ENCODE assay signal across 7 mouse cellular contexts in the genomic region with DNA sequence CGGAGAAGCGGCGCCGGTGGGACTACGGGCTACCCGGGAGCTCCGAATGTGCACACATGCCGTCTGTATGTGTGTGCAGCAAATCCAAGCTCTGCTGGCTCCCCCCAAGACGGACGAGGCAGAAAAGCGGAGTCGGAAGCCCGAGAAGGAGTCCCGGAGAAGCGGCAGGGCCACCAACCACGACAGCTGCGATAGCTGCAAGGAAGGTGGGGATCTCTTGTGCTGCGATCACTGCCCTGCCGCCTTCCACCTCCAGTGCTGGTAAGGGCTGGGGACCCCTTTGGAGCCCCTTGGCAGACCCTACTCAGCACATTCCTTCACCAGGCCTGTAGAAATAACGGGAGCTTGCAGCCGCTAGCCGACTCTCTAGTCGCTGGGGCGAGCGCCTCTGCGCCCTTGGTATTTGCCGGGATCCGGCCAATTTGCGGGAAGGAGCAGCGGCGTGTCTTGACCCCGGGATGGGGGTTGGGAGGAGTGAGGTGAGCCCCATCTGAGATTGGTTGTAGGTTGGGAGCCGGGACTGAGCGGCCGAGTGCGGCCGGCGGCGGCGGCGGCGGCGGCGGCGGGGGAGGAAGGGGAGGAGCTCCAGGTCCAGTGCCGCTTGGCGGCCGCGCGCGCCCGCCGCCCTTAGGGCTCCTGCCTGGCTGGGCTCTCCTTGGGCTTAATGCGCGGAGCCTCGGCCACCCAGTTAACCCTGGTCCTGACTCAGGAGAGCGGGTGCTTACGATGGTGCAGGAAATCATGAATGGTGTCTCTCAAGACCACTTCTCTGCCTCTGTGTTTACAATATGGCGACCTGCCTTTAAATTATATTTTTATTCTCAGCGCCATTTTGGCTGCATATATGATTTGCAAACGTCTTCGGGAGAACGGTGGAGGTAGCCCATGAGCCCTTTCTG. TPM values are rescaled to one million over a fixed set of nuclear protein-coding genes. Genes with fewer than 3 reads are reported as not detected.
A peak's percentile ranks its signal among the peaks of the same experiment; 100 is the strongest.
DNase-seq lines count a peak whose midpoint lies in the region; ATAC-seq and TF ChIP-seq lines count a peak whose summit lies in the region.

No protein-coding gene starts in this region.

- H3K27ac ChIP-seq in cortical plate, adult 2 months (ENCODE audit: insufficient read depth, low read length), result peak overlapping the region; percentile 95
- peak overlapping the region; percentile 93 for H3K27ac ChIP-seq in intestine, postnatal 0 days (ENCODE audit: low read depth, low read length)
- peak overlapping the region; percentile 89 for H3K27ac ChIP-seq in limb, embryonic 11.5 days (replicated peaks; ENCODE audit: low read depth, low read length)
- peak overlapping the region; percentile 99 for H3K27ac ChIP-seq in midbrain, embryonic 15.5 days

- intact Hi-C loops in gastrocnemius, postnatal 36 days (cut with DNase I), result loop anchor here (5.0 kb wide), 1 partner anchor 193 kb away; a partner anchor contains a TSS

- peak overlapping the region; percentile 92 for H3K4me2 ChIP-seq in intestine, postnatal 0 days (replicated peaks; ENCODE audit: low read depth)
- H3K4me2 ChIP-seq in limb, embryonic 11.5 days (ENCODE audit: low read depth, severe bottlenecking), result peak overlapping the region; percentile 74
- peak overlapping the region; percentile 95 for H3K4me2 ChIP-seq in midbrain, embryonic 15.5 days

- no peaks in the 10 kb centered on the region; the same call in 1 of the 2 replicates for H3K27me3 ChIP-seq in intestine, postnatal 0 days (replicated peaks; ENCODE audit: control insufficient read depth, insufficient read depth, low read length)
- H3K27me3 ChIP-seq in limb, embryonic 11.5 days (ENCODE audit: control insufficient read depth, insufficient read depth, low read length), result no peaks in the 10 kb centered on the region
- no peaks in the 10 kb centered on the region for H3K27me3 ChIP-seq in midbrain, embryonic 15.5 days (replicated peaks)

- under 1% methylated on average over 59 of the region's 63 CpGs for WGBS in intestine, postnatal 0 days
- WGBS in limb, embryonic 11.5 days, result under 1% methylated on average over 59 of the region's 63 CpGs
- under 1% methylated on average over 60 of the region's 63 CpGs for WGBS in midbrain, embryonic 15.5 days

- peak overlapping the region; percentile 92 for H3K9ac ChIP-seq in intestine, postnatal 0 days (ENCODE audit: low read depth, low read length)
- H3K9ac ChIP-seq in limb, embryonic 11.5 days (ENCODE audit: low read length), result peak overlapping the region; percentile 97
- peak overlapping the region; percentile 77 for H3K9ac ChIP-seq in midbrain, embryonic 15.5 days

- H3K4me1 ChIP-seq in cortical plate, adult 2 months (ENCODE audit: control insufficient read depth, insufficient read depth, low read length), result no peaks in the 10 kb centered on the region
- H3K4me1 ChIP-seq in intestine, postnatal 0 days (replicated peaks; ENCODE audit: control insufficient read depth, insufficient read depth, low read length), result peaks cover 5% of the 10 kb centered on the region
- H3K4me1 ChIP-seq in limb, embryonic 11.5 days (ENCODE audit: control insufficient read depth, insufficient read depth, low read length), result 0 out of 2 replicates have a peak, but pooled peaks cover 4% of the 10 kb centered on the region
- H3K4me1 ChIP-seq in midbrain, embryonic 15.5 days, result peaks cover 30% of the 10 kb centered on the region

- peak overlapping the region; percentile 80 for H3K4me3 ChIP-seq in cortical plate, adult 2 months (ENCODE audit: insufficient read depth, low read length)
- H3K4me3 ChIP-seq in intestine, postnatal 0 days (ENCODE audit: low read depth, low read length), result peak overlapping the region; percentile 97
- H3K4me3 ChIP-seq in limb, embryonic 11.5 days (ENCODE audit: low read depth, low read length), result peak overlapping the region; percentile 99
- H3K4me3 ChIP-seq in midbrain, embryonic 15.5 days, result peak overlapping the region; percentile 70

- ATAC-seq in intestine, postnatal 0 days, result peak; percentile 7
- ATAC-seq in limb, embryonic 11.5 days (ENCODE audit: insufficient number of reproducible peaks, low FRiP score, low TSS enrichment, low read depth), result no peak
- no peak; the same call in 1 of the 2 replicates for ATAC-seq in midbrain, embryonic 15.5 days (replicated peaks)

- no peak for TF ChIP-seq CTCF in cortical plate, adult 2 months (IDR thresholded peaks at IDR 0.05; ENCODE audit: extremely low read depth, insufficient read depth, low read length)
- TF ChIP-seq CTCF in intestine, postnatal 0 days (IDR thresholded peaks at IDR 0.05; ENCODE audit: low read depth), result no peak

- H3K36me3 ChIP-seq in intestine, postnatal 0 days (ENCODE audit: control insufficient read depth, insufficient read depth), result peaks cover 4% of the 10 kb centered on the region; the same call in 1 of the 2 replicates
- H3K36me3 ChIP-seq in limb, embryonic 11.5 days (ENCODE audit: control insufficient read depth, insufficient read depth, low read length), result peaks cover 3% of the 10 kb centered on the region; the same call in 1 of the 2 replicates
- H3K36me3 ChIP-seq in midbrain, embryonic 15.5 days (replicated peaks), result no peaks in the 10 kb centered on the region

- peak; percentile 65 for DNase-seq in adrenal gland, adult 8-10 months
- DNase-seq in gastrocnemius, postnatal 36 days, result peak; percentile 49 to 62
- peak; percentile 84 for DNase-seq in limb, embryonic 11.5 days (ENCODE audit: low spot score)
- peak; percentile 78 to 82 for DNase-seq in spleen, postnatal 10 days (ENCODE audit: low spot score in 2 of 2)

- no peaks in the 10 kb centered on the region for H3K9me3 ChIP-seq in intestine, postnatal 0 days (ENCODE audit: control insufficient read depth)
- H3K9me3 ChIP-seq in limb, embryonic 11.5 days (ENCODE audit: control insufficient read depth, low read length), result no peaks in the 10 kb centered on the region
- no peaks in the 10 kb centered on the region for H3K9me3 ChIP-seq in midbrain, embryonic 15.5 days

- TF ChIP-seq POLR2A in cortical plate, adult 2 months (IDR thresholded peaks at IDR 0.05; ENCODE audit: extremely low read depth, insufficient read depth, low read length), result peak; percentile 31; the same call in 1 of the 2 replicates

RNA-seq across cellular contexts. Expression of a gene that starts 1.6 kb away (rescaled TPM):
- total RNA-seq in adrenal gland, adult 8-10 months (2022), result 10 to 100 TPM; 50.6 to 78.2 (median 63.1) TPM
- polyA plus RNA-seq in cortical plate, adult 2 months (2012; rRNA removed), result 37.7 and 43.2 TPM in 2 replicates
- 10 to 100 TPM; 10.7 to 14.1 TPM for total RNA-seq in gastrocnemius, postnatal 36 days (2021)
- polyA plus RNA-seq in intestine, postnatal 0 days (2015; fragmentation: Nextera tagmentation; extraction: Ambion mirVana), result 7.2 and 8.4 TPM in 2 replicates
- polyA plus RNA-seq in limb, embryonic 11.5 days (2014; fragmentation: Nextera tagmentation; extraction: Ambion mirVana), result 19.6 and 21.1 TPM in 2 replicates
- polyA plus RNA-seq in midbrain, embryonic 15.5 days (2015; fragmentation: Nextera tagmentation; extraction: Ambion mirVana), result 19.2 and 20.7 TPM in 2 replicates

RNA-seq across cellular contexts. Expression of a gene that starts 47.9 kb away (rescaled TPM):
- 10 to 100 TPM; 11.0 to 23.6 (median 14.4) TPM for total RNA-seq in adrenal gland, adult 8-10 months (2022)
- polyA plus RNA-seq in cortical plate, adult 2 months (2012; rRNA removed), result 5.7 and 7.1 TPM in 2 replicates
- 1 to 10 TPM in 1 of 2 experiments, under 1 TPM in 1; 0.94 to 1.9 TPM for total RNA-seq in gastrocnemius, postnatal 36 days (2021)
- 4.4 and 5.2 TPM in 2 replicates for polyA plus RNA-seq in intestine, postnatal 0 days (2015; fragmentation: Nextera tagmentation; extraction: Ambion mirVana)
- polyA plus RNA-seq in limb, embryonic 11.5 days (2014; fragmentation: Nextera tagmentation; extraction: Ambion mirVana), result 19.1 and 19.3 TPM in 2 replicates
- polyA plus RNA-seq in midbrain, embryonic 15.5 days (2015; fragmentation: Nextera tagmentation; extraction: Ambion mirVana), result 51.8 and 52.7 TPM in 2 replicates

RNA-seq across cellular contexts. Expression of a gene that starts 53.5 kb away (rescaled TPM):
- total RNA-seq in adrenal gland, adult 8-10 months (2022), result 100 to 1,000 TPM in 2 of 4 experiments, 10 to 100 TPM in 2; 86.1 to 115 (median 101) TPM
- 163 and 170 TPM in 2 replicates for polyA plus RNA-seq in cortical plate, adult 2 months (2012; rRNA removed)
- 10 to 100 TPM; 51.7 to 55.6 TPM for total RNA-seq in gastrocnemius, postnatal 36 days (2021)
- polyA plus RNA-seq in intestine, postnatal 0 days (2015; fragmentation: Nextera tagmentation; extraction: Ambion mirVana), result 23.0 and 23.3 TPM in 2 replicates
- 48.7 and 49.5 TPM in 2 replicates for polyA plus RNA-seq in limb, embryonic 11.5 days (2014; fragmentation: Nextera tagmentation; extraction: Ambion mirVana)
- 76.7 and 80.4 TPM in 2 replicates for polyA plus RNA-seq in midbrain, embryonic 15.5 days (2015; fragmentation: Nextera tagmentation; extraction: Ambion mirVana)

RNA-seq across cellular contexts. Expression of a gene that starts 53.6 kb away (rescaled TPM):
- total RNA-seq in adrenal gland, adult 8-10 months (2022), result 1 to 10 TPM; 3.1 to 6.8 (median 4.0) TPM
- 97.4 and 109 TPM in 2 replicates for polyA plus RNA-seq in cortical plate, adult 2 months (2012; rRNA removed)
- under 1 TPM in 1 of 2 experiments, not detected in 1; 0.10 TPM for total RNA-seq in gastrocnemius, postnatal 36 days (2021)
- polyA plus RNA-seq in intestine, postnatal 0 days (2015; fragmentation: Nextera tagmentation; extraction: Ambion mirVana), result 0.77 and 0.80 TPM in 2 replicates
- 0.10 and 0.23 TPM in 2 replicates for polyA plus RNA-seq in limb, embryonic 11.5 days (2014; fragmentation: Nextera tagmentation; extraction: Ambion mirVana)
- polyA plus RNA-seq in midbrain, embryonic 15.5 days (2015; fragmentation: Nextera tagmentation; extraction: Ambion mirVana), result 159 and 162 TPM in 2 replicates
